In genomic region chr13:21790601-21791283, GRCm38 (mm10) we compare ENCODE assay signal across 8 mouse cellular contexts. TPM values are rescaled to one million over a fixed set of nuclear protein-coding genes. Genes with fewer than 3 reads are reported as not detected.
DNase-seq lines count a peak whose midpoint lies in the region; ATAC-seq and TF ChIP-seq lines count a peak whose summit lies in the region.

No protein-coding gene starts in this region.

- WGBS in forebrain, embryonic 15.5 days = 5% methylated on average over 18 of the region's 18 CpGs
- 37% methylated on average over 17 of the region's 18 CpGs for WGBS in liver, embryonic 16.5 days (ENCODE audit: insufficient replicate concordance)

- peaks cover 1% of the 10 kb centered on the region for H3K4me1 ChIP-seq in ES-Bruce4 (ENCODE audit: control insufficient read depth, insufficient read depth, low read length)
- peaks cover 21% of the 10 kb centered on the region for H3K4me1 ChIP-seq in forebrain, embryonic 15.5 days
- H3K4me1 ChIP-seq in liver, embryonic 16.5 days (ENCODE audit: control insufficient read depth, low read depth, low read length) = peaks cover 14% of the 10 kb centered on the region

- ATAC-seq in forebrain, embryonic 15.5 days (replicated peaks) = no peak
- ATAC-seq in liver, embryonic 16.5 days (ENCODE audit: low read depth) = no peak

- no peaks in the 10 kb centered on the region for H3K27me3 ChIP-seq in ES-Bruce4 (ENCODE audit: control insufficient read depth, insufficient read depth, low read length, poor library complexity, severe bottlenecking)
- H3K27me3 ChIP-seq in forebrain, embryonic 15.5 days = no peaks in the 10 kb centered on the region
- H3K27me3 ChIP-seq in liver, embryonic 16.5 days (ENCODE audit: control insufficient read depth, insufficient read depth, low read depth, low read length) = no peaks in the 10 kb centered on the region

- no peaks in the 10 kb centered on the region for H3K36me3 ChIP-seq in ES-Bruce4 (ENCODE audit: control insufficient read depth, insufficient read depth, low read length, poor library complexity, severe bottlenecking)
- no peaks in the 10 kb centered on the region for H3K36me3 ChIP-seq in forebrain, embryonic 15.5 days
- no peaks in the 10 kb centered on the region for H3K36me3 ChIP-seq in liver, embryonic 16.5 days (ENCODE audit: control insufficient read depth, insufficient read depth)

- H3K9me3 ChIP-seq in ES-Bruce4 (replicated peaks; ENCODE audit: control insufficient read depth, insufficient read depth, low read length, poor library complexity, severe bottlenecking) = no peaks in the 10 kb centered on the region
- H3K9me3 ChIP-seq in forebrain, embryonic 15.5 days = no peaks in the 10 kb centered on the region
- no peaks in the 10 kb centered on the region for H3K9me3 ChIP-seq in liver, embryonic 16.5 days (replicated peaks; ENCODE audit: control insufficient read depth, low read length)

- peak overlapping the region; percentile 83 for H3K9ac ChIP-seq in ES-Bruce4 (ENCODE audit: low read depth, poor library complexity, severe bottlenecking)
- no peak overlapping the region for H3K9ac ChIP-seq in forebrain, embryonic 15.5 days (replicated peaks)
- H3K9ac ChIP-seq in liver, embryonic 16.5 days (ENCODE audit: low read depth, low read length) = peak overlapping the region; percentile 9; the same call in 1 of the 2 replicates

- no peak for DNase-seq in gastrocnemius, adult 2 months
- no peak for DNase-seq in gastrocnemius, postnatal 10 days
- DNase-seq in right cerebral cortex, postnatal 25 days = no peak
- DNase-seq in spleen, adult 12 weeks (ENCODE audit: low spot score) = no peak
- DNase-seq in thymus, postnatal 36 days = no peak

- no peak overlapping the region for H3K27ac ChIP-seq in gastrocnemius, adult 2 months
- H3K27ac ChIP-seq in ES-Bruce4 (ENCODE audit: insufficient read depth, low read length) = no peak overlapping the region
- H3K27ac ChIP-seq in forebrain, embryonic 15.5 days (replicated peaks) = no peak overlapping the region
- no peak overlapping the region for H3K27ac ChIP-seq in liver, embryonic 16.5 days (ENCODE audit: low read length)

- H3K4me3 ChIP-seq in gastrocnemius, adult 2 months = peak overlapping the region; percentile 7
- H3K4me3 ChIP-seq in ES-Bruce4 (ENCODE audit: low read depth, low read length) = no peak overlapping the region
- 0 out of 2 replicates have a peak overlapping the region, but pooled peaks have one; percentile 3 for H3K4me3 ChIP-seq in forebrain, embryonic 15.5 days
- H3K4me3 ChIP-seq in liver, embryonic 16.5 days (ENCODE audit: low read depth, low read length) = 0 out of 2 replicates have a peak overlapping the region, but pooled peaks have one; percentile 1

- intact Hi-C loops in gastrocnemius, adult 2 months (cut with DNase I) = no loop called here

- peak overlapping the region; percentile 16 for H3K4me2 ChIP-seq in forebrain, embryonic 15.5 days (replicated peaks)
- H3K4me2 ChIP-seq in liver, embryonic 16.5 days (ENCODE audit: low read depth, low read length) = peak overlapping the region; percentile 34

- no peak for TF ChIP-seq POLR2A in ES-Bruce4 (IDR thresholded peaks at IDR 0.05; ENCODE audit: insufficient read depth, low read length)

- no peak for TF ChIP-seq CTCF in gastrocnemius, adult 2 months (IDR thresholded peaks at IDR 0.05)
- TF ChIP-seq CTCF in ES-Bruce4 (IDR thresholded peaks at IDR 0.05; ENCODE audit: low read depth, low read length) = no peak

- no peak for TF ChIP-seq EP300 in ES-Bruce4 (IDR thresholded peaks at IDR 0.05; ENCODE audit: insufficient read depth, low read depth, low read length)

RNA-seq across cellular contexts. Expression of gene Hist1h2bp, which starts 3.5 kb away (rescaled TPM):
- 1 to 10 TPM in 1 of 2 experiments, not detected in 1; 1.1 TPM for total RNA-seq in gastrocnemius, adult 2 months (2021)
- 10 to 100 TPM; 78.8 to 79.4 TPM for total RNA-seq in gastrocnemius, postnatal 10 days (2021)
- 2.5 TPM in 1 of 2 replicates, not detected in the other for polyA plus RNA-seq in ES-Bruce4 (2011; ENCODE audit: insufficient read depth, insufficient read length, low read depth, missing spikeins)
- 0.67 and 1.9 TPM in 2 replicates for polyA plus RNA-seq in forebrain, embryonic 15.5 days (2015; fragmentation: Nextera tagmentation; extraction: Ambion mirVana)
- 3.8 and 7.6 TPM in 2 replicates for polyA plus RNA-seq in liver, embryonic 16.5 days (2015; fragmentation: Nextera tagmentation; extraction: Ambion mirVana)

RNA-seq across cellular contexts. Expression of gene Hist1h2an, which starts 3.7 kb away (rescaled TPM):
- not detected for total RNA-seq in gastrocnemius, adult 2 months (2021)
- total RNA-seq in gastrocnemius, postnatal 10 days (2021) = 10 to 100 TPM; 37.8 to 38.8 TPM
- polyA plus RNA-seq in ES-Bruce4 (2011; ENCODE audit: insufficient read depth, insufficient read length, low read depth, missing spikeins) = not detected in 2 replicates
- polyA plus RNA-seq in forebrain, embryonic 15.5 days (2015; fragmentation: Nextera tagmentation; extraction: Ambion mirVana) = 2.6 and 3.0 TPM in 2 replicates
- polyA plus RNA-seq in liver, embryonic 16.5 days (2015; fragmentation: Nextera tagmentation; extraction: Ambion mirVana) = 10.1 and 14.1 TPM in 2 replicates

RNA-seq across cellular contexts. Expression of gene Hist1h3i, which starts 7.6 kb away (rescaled TPM):
- total RNA-seq in gastrocnemius, adult 2 months (2021) = 10 to 100 TPM; 10.1 to 10.3 TPM
- total RNA-seq in gastrocnemius, postnatal 10 days (2021) = 100 to 1,000 TPM; 199 to 235 TPM
- polyA plus RNA-seq in ES-Bruce4 (2011; ENCODE audit: insufficient read depth, insufficient read length, low read depth, missing spikeins) = not detected in 2 replicates
- polyA plus RNA-seq in forebrain, embryonic 15.5 days (2015; fragmentation: Nextera tagmentation; extraction: Ambion mirVana) = 79.3 and 101 TPM in 2 replicates
- 158 and 190 TPM in 2 replicates for polyA plus RNA-seq in liver, embryonic 16.5 days (2015; fragmentation: Nextera tagmentation; extraction: Ambion mirVana)

RNA-seq across cellular contexts. Expression of gene Hist1h1b, which starts 10.3 kb away (rescaled TPM):
- total RNA-seq in gastrocnemius, adult 2 months (2021) = under 1 TPM; 0.45 to 0.69 TPM
- 100 to 1,000 TPM; 122 to 129 TPM for total RNA-seq in gastrocnemius, postnatal 10 days (2021)
- polyA plus RNA-seq in ES-Bruce4 (2011; ENCODE audit: insufficient read depth, insufficient read length, low read depth, missing spikeins) = 7.4 and 9.2 TPM in 2 replicates
- polyA plus RNA-seq in forebrain, embryonic 15.5 days (2015; fragmentation: Nextera tagmentation; extraction: Ambion mirVana) = 9.6 and 13.7 TPM in 2 replicates
- polyA plus RNA-seq in liver, embryonic 16.5 days (2015; fragmentation: Nextera tagmentation; extraction: Ambion mirVana) = 22.9 and 30.4 TPM in 2 replicates

RNA-seq across cellular contexts. Expression of gene Hist1h2bq, which starts 19.3 kb away (rescaled TPM):
- total RNA-seq in gastrocnemius, adult 2 months (2021) = 10 to 100 TPM; 16.2 to 21.6 TPM
- 100 to 1,000 TPM; 140 to 150 TPM for total RNA-seq in gastrocnemius, postnatal 10 days (2021)
- 16.9 and 28.4 TPM in 2 replicates for polyA plus RNA-seq in ES-Bruce4 (2011; ENCODE audit: insufficient read depth, insufficient read length, low read depth, missing spikeins)
- 12.2 and 15.4 TPM in 2 replicates for polyA plus RNA-seq in forebrain, embryonic 15.5 days (2015; fragmentation: Nextera tagmentation; extraction: Ambion mirVana)
- polyA plus RNA-seq in liver, embryonic 16.5 days (2015; fragmentation: Nextera tagmentation; extraction: Ambion mirVana) = 25.4 and 31.7 TPM in 2 replicates

Comparison
In these comparisons a context has a peak if more than half of its experiments do, and no peak if none do; other contexts are left out.
1. RNA of gene Hist1h3i, which starts 7.6 kb away (polyA plus RNA-seq): 158 to 190 TPM in liver, embryonic 16.5 days and 79.3 to 101 TPM in forebrain, embryonic 15.5 days; not detected in ES-Bruce4; every median in the first group is over 10 times any median in the second.